Mouse (Mus musculus) bone marrow macrophage, adult 2 months (primary cell): ENCODE data around the gene Cyp1b1.

Experiments
- CTCF ChIP-seq: IDR thresholded peaks from 2 replicates; pipeline ENCODE4 v1.5.1; 2012; ENCODE audit warnings: low read depth, mild to moderate bottlenecking, low read length, moderate library complexity
- POLR2A ChIP-seq: IDR thresholded peaks from 2 replicates; pipeline ENCODE4 v1.6.1; 2012; ENCODE audit warnings: mild to moderate bottlenecking, low read depth, low read length, borderline replicate concordance

DNA sequence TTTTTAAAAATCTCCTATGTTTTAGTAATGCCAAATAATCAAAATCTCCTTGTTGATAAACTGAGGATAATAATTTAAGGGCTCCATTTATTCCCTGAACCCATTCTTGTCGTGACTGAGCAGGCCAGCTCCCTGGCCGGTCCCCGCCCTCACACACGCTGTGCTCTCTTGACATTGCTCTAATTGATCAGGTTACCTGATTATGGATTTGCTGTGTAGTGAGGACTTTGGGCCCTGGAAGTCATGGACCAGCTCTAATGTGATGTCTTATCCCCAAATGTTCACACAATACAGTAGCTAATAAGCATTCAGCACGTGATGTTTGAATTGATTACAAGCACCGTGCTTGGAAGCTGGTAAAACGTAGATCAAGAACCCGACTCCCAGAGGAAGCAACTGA, 56.0 kb downstream of the Cyp1b1 start:
- TF ChIP-seq CTCF (no peak), POLR2A (no peak)
